Mouse (Mus musculus) CD4-positive, CD25-positive, alpha-beta regulatory T cell, adult 2 months (primary cell): ENCODE data around the gene Me3.
A peak's percentile ranks its signal among the peaks of the same experiment; 100 is the strongest.

Experiments used
- DNase-seq: peaks from one replicate; pipeline ENCODE4 v3.0.0-alpha.2; 2012; ENCODE audit warnings: low read depth, low spot score

Gene Me3

GRCm38 (mm10) chr7:89829201-89829600 lies 197.0 kb downstream of the Me3 start:
- DNase-seq = no peak

GRCm38 (mm10) chr7:89833521-89833920 lies 201.3 kb downstream of the Me3 start:
- DNase-seq = no peak

DNA sequence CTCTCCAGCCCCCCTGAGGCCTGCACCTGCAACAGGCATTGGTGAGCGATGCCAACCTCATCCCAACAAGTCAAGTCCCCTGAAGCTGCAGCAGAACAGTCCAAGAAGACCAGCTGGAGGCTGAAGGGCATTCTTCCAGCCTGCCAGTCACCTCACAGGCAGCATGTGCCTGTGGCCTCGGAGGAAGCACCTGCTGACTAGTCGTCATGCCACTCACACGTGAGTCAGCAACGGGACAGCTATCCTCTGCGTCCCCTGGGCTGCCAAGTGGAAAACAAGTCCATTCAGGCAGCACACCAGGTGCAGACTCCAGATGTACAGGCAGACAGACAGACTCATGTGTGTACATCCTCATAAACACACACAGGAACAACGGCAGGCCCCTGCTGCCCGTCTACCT lies 203.4 kb downstream of the Me3 start:
- DNase-seq = no peak

DNA sequence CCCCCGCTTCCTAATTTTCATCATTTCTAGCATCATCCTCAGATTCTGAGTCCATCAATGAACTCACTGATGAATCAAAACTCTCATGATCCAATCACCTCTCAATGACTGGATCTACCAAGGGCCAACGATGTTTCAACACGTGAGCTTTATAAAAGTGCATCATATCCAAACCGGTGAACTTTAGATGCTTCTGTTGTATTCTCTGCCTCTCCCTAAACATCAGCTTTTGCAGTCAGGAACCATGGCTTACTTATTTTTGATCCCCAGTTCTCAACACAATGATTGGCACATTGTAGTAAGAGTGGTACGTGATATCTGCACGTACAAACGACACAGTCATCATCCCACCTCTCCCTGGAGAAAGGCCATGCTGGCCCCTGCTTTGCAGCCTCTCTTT lies 204.5 kb downstream of the Me3 start:
- no peak for DNase-seq

DNA sequence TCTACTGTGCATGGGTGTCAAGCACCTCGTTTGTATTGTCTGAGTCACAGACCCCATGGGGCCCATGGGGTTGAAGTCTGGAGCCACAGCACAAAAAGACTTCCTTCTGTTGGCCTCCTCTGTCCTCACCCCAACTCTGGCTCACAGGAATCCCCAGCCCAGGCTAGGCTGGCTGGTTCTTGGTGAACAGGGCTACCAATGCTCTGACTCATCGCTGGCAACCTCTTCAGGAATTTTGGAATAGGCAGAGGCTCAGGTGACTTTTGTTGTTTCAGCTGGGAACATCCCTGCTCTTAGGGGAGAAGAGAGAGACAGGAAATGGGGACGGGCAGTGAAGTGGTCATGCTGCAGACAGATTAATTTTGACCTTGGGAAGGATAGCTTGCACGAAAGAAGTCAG lies 205.6 kb downstream of the Me3 start:
- no peak for DNase-seq

DNA sequence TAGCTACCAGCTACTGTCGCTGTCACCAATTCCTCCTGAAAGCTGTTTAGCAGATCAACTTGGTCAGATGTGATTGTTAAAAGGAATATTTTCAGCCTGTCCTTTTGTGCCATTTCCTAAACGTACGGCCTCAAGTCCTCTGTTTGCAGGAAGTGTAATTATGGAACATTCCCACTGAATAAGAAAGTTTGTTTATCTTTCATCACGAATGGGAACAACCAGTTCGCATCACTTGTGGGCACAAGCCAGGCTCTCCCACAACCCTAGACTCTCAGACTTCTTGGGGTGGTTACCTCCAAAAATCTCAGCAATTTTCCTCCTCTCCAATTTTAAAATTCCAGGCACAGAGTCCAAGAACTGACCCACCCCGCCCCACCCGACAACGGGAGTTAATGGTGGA lies 207.5 kb downstream of the Me3 start:
- DNase-seq = no peak

GRCm38 (mm10) chr7:89841670-89842403 lies 209.6 kb downstream of the Me3 start:
- DNase-seq = peak; percentile 74

DNA sequence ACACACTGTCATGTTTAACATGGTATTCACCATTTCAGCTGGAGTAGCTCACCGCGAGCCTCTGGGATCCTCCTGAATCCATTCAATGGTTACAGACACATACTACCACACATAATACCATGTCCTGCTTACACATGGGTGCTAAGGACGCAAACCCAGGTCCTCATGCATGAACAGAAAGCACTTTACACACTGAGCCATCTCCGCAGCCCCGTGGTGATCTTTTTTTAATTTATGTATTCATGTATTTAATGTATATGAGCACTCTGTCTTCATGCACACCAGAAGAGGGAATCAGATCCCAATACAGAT lies 210.2 kb downstream of the Me3 start:
- DNase-seq = no peak

DNA sequence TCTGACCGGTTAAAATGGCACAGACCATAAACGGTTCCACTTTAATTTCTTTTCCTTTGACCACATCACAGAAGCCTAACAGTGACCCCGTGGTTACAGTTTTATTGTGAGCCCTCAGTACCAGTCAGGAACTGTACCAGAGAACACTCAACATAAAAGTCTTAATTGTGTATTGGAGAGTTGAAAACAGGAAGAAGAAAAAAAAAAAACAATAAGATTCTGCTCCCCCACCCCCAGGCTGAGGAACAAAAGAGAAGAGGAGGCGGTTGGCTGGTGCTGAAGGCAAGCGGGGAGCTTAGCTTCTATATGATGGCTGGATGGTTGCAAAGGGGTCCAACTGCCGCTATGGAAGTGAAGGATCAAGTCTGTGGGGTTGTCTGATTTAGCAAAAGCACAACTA lies 210.9 kb downstream of the Me3 start:
- no peak for DNase-seq

DNA sequence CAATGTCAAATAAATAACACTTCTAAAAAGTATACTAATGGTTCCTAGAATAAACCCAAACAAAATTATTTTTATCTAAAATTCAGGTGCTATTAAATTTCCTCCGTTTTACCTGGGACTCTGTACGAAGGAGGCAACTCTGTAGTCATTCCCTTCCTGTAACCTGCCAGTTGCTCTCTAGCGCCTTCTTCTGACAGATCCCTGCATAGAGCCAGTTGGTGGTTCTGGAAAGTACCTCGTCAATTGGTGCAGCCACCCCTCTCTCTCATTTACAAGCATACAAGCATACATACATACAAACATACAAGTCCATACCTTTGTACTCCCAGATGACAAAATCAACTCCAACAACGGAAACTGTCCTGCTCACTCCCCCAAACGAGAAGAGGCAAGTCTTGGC lies 211.3 kb downstream of the Me3 start:
- DNase-seq = peak; percentile 53

DNA sequence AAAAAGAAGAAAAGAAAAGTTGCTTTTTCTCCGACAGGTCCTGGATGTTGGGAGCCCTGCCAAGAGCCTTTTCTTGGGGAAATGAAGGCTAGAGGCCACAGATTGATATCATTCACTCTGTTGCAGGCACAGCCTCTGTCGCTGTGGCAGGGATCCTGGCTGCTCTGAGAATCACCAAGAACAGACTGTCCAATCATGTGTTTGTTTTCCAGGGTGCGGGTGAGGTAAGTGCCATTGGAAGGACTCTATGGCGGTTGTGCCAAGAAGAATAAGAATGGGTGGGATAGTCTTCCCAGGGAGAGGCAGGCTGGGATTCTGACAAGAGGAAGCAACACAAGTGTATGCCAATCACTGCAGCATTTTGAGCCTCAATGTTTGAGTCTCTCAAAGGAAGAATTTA lies 213.5 kb downstream of the Me3 start:
- DNase-seq = no peak

- no peak for DNase-seq
These were observed 218.3 kb downstream of the Me3 start for GRCm38 (mm10) chr7:89850510-89850909.

GRCm38 (mm10) chr7:89852158-89853095 lies 220.2 kb downstream of the Me3 start:
- no peak for DNase-seq

DNA sequence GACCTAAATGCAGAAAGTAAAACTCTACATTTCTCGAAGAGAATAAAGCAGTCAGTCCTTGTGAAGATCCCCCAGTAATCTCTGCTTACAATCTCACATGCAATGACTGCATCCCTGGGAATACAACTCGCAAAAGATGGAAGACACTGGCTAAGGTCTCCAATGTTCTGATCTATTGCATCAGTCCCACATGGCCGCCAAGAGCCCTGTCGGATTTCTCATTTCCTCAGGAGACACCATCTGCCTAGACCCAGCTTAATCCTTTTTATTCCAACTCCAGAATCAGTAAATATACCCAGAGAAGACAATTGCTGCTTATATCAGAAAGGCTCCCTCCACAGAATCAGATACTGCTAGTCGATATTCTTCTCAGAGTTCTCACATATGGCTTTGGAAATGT lies 220.9 kb downstream of the Me3 start:
- DNase-seq = no peak

DNA sequence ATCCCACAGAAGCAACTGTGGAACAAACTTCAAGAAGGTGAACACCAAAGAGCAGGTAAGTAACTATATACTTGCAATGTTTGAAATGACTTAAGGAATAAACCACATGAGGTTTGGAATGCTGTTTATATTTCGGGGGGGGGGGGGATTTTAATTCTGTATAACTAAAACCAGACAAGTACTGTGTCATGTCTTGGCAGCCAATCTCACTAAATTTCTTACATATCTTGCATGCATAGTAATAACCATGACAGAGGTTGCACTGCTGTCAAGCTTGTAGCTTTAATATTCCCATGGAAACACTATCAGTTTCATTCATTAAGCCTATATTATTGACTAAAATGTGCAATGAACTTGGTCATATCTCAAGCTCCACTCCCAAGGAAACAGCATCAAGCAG lies 223.0 kb downstream of the Me3 start:
- no peak for DNase-seq

- DNase-seq = no peak
These were observed 224.4 kb downstream of the Me3 start for GRCm38 (mm10) chr7:89856440-89857217.

DNA sequence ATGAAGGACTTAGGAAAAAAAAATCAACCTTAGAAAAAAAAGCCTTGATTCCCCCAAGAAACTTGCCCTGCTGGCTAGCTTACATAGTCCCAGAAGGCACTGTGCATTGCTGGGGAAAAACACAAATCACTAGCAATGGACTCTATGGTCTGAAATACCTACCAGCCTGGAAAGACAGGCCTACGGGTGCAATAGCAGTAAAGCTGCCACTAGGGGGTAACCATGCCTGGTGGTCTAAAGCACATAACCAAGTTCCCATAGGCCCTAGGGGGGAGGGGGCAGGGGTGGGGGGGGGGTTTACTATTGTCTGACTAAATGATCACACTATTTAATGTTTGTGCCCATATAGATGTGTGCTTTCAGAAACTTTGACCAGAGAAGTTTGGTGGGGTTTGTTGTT lies 232.6 kb downstream of the Me3 start:
- peak; percentile 3 for DNase-seq

DNA sequence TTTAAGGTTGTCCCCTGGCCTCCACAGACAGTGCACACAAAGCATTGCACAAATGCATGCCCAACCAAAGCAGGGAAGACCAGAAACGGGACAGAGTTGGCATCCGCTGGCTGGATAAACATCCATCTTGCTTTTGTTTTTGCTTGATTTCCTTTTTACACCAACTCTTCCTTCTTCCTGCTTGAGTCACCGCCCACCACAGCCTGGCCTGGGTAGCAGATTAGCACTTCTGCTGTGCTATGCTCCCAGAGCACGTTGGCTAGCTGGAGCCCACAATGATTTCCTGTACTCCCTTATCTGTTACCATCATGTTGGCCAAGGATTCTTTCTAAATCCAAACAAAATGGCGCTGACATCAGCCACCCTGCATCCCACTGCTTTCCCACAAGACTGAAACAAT lies 235.0 kb downstream of the Me3 start:
- no peak for DNase-seq

DNA sequence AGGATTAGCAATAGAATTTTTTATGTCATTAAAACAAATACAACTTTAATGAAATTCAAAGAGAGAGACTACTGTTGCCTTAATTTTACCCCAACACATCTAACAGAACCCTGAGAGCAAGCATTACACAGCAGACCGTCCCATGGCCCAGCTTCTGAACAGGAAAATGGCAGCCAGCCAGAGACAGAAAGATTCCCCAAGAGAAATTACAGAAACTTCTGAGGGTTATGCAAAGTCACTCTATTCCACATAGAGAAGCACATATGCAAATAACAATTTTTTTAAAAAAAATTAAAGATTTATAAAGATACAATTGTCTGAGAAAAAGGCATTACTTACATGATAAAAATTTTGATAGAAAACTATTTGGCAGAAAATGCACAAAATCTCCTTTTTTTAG lies 247.5 kb downstream of the Me3 start:
- no peak for DNase-seq

- no peak for DNase-seq
These were observed 252.4 kb downstream of the Me3 start for GRCm38 (mm10) chr7:89884551-89884950.

- no peak for DNase-seq
These were observed 259.2 kb downstream of the Me3 start for GRCm38 (mm10) chr7:89891412-89891811.

- DNase-seq = peak; percentile 16
These were observed 259.7 kb downstream of the Me3 start for GRCm38 (mm10) chr7:89891856-89892255.
